Mouse (Mus musculus) kidney, embryonic 15.5 days (tissue): ENCODE data around the gene Bach2. TPM values are rescaled to one million over a fixed set of nuclear protein-coding genes. Genes with fewer than 3 reads are reported as not detected.
A peak's percentile ranks its signal among the peaks of the same experiment; 100 is the strongest.

Source experiments
- ATAC-seq: fragments of 200-750 bp; cut with Nextera tagmentation; replicated peaks from 2 replicates; pipeline ENCODE4 v1.8.0; 2017; ENCODE audit warnings: moderate TSS enrichment; ENCODE audit not compliant: low FRiP score
- H3K27ac ChIP-seq: fragments of 300-500 bp; sonication (generic); 2 replicates; pipeline ENCODE4 v1.5.1; 2015; ENCODE audit warnings: mild to moderate bottlenecking, inconsistent platforms
- H3K27me3 ChIP-seq: fragments of 300-500 bp; sonication (generic); 2 replicates; pipeline ENCODE4 v1.6.1; 2015; ENCODE audit warnings: inconsistent platforms
- H3K36me3 ChIP-seq: fragments of 300-500 bp; sonication (generic); 2 replicates; pipeline ENCODE4 v1.6.1; 2015; ENCODE audit warnings: inconsistent platforms
- H3K4me1 ChIP-seq: fragments of 300-500 bp; sonication (generic); 2 replicates; pipeline ENCODE4 v1.6.1; 2015; ENCODE audit warnings: inconsistent platforms
- H3K4me2 ChIP-seq: fragments of 300-500 bp; sonication (generic); 2 replicates; pipeline ENCODE4 v1.6.1; 2015; ENCODE audit warnings: moderate library complexity, mild to moderate bottlenecking, inconsistent platforms
- H3K4me3 ChIP-seq: fragments of 300-500 bp; sonication (generic); replicated peaks from 2 replicates; pipeline ENCODE4 v1.5.1; 2015; ENCODE audit warnings: mild to moderate bottlenecking, inconsistent platforms
- H3K9ac ChIP-seq: fragments of 300-500 bp; sonication (generic); 2 replicates; pipeline ENCODE4 v1.6.1; 2015; ENCODE audit warnings: mild to moderate bottlenecking, inconsistent platforms
- H3K9me3 ChIP-seq: fragments of 300-500 bp; sonication (generic); replicated peaks from 2 replicates; pipeline ENCODE4 v1.6.1; 2016; ENCODE audit warnings: inconsistent platforms
- WGBS: fragments of 180-500 bp; shearing (Covaris S2); methylation state at CpG from one replicate; pipeline ENCODE4 v1.1.7; 2015; ENCODE audit warnings: mixed read lengths; 5-methylcytosine and 5-hydroxymethylcytosine counted together
- polyA plus RNA-seq: library from polyadenylated mRNA; unstranded; fragments of >200 nt; fragmentation: Nextera tagmentation; extraction: Ambion mirVana; gene quantifications from 2 replicates; pipeline ENCODE4 v1.2.1, GENCODE M21; 2015

The Bach2 gene
- polyA plus RNA-seq, 1 experiment from 2014 or later = 8.8 TPM

- Histone ChIP-seq H3K27me3 (no peaks in the 10 kb centered on the region), H3K9me3 (no peaks in the 10 kb centered on the region), H3K36me3 (no peaks in the 10 kb centered on the region), H3K4me2 (no peak overlapping the region), H3K9ac (no peak overlapping the region), H3K27ac (no peak overlapping the region), H3K4me3 (no peak overlapping the region), H3K4me1 (no peaks in the 10 kb centered on the region)
- 11% methylated on average over 9 of the region's 9 CpGs for WGBS
- no peak for ATAC-seq
These were observed 348.0 kb downstream of the Bach2 start for GRCm38 (mm10) chr4:32586596-32586995.

- H3K9me3 ChIP-seq = no peaks in the 10 kb centered on the region
- H3K4me1 ChIP-seq = no peaks in the 10 kb centered on the region
- H3K27me3 ChIP-seq = no peaks in the 10 kb centered on the region
- no peak overlapping the region for H3K4me2 ChIP-seq
- no peaks in the 10 kb centered on the region for H3K36me3 ChIP-seq
- no peak overlapping the region for H3K4me3 ChIP-seq
- ATAC-seq = no peak
- no peak overlapping the region for H3K27ac ChIP-seq
- 83% methylated on average over 5 of the region's 5 CpGs for WGBS
- H3K9ac ChIP-seq = no peak overlapping the region
These were observed 348.9 kb downstream of the Bach2 start for GRCm38 (mm10) chr4:32587543-32587942.

GRCm38 (mm10) chr4:32588237-32588636 lies 349.6 kb downstream of the Bach2 start:
- Histone ChIP-seq H3K4me1 (no peaks in the 10 kb centered on the region), H3K9ac (no peak overlapping the region), H3K27ac (no peak overlapping the region), H3K4me3 (no peak overlapping the region), H3K9me3 (no peaks in the 10 kb centered on the region), H3K4me2 (no peak overlapping the region), H3K36me3 (no peaks in the 10 kb centered on the region), H3K27me3 (no peaks in the 10 kb centered on the region)
- no peak for ATAC-seq
- WGBS = 84% methylated on average over 6 of the region's 6 CpGs

GRCm38 (mm10) chr4:32601135-32601534 lies 362.5 kb downstream of the Bach2 start:
- Histone ChIP-seq H3K36me3 (no peaks in the 10 kb centered on the region), H3K4me1 (no peaks in the 10 kb centered on the region), H3K9ac (no peak overlapping the region), H3K27ac (no peak overlapping the region), H3K27me3 (no peaks in the 10 kb centered on the region), H3K4me3 (no peak overlapping the region), H3K4me2 (no peak overlapping the region), H3K9me3 (no peaks in the 10 kb centered on the region)
- no peak for ATAC-seq
- 25% methylated on average over 12 of the region's 12 CpGs for WGBS

GRCm38 (mm10) chr4:32602660-32603059 lies 364.1 kb downstream of the Bach2 start, which contains the start of gene Gja10:
Gene Gja10, minus strand, starts transcription at chr4:32602760.
- no peak within 1 kb of the TSS for H3K4me2 ChIP-seq
- H3K27me3 ChIP-seq = peaks cover 5% of the 10 kb centered on the region; the same call in 1 of the 2 replicates
- no peak for ATAC-seq
- no peaks in the 10 kb centered on the region for H3K36me3 ChIP-seq
- 64% methylated on average over 3 of the region's 3 CpGs for WGBS
- no peaks in the 10 kb centered on the region for H3K4me1 ChIP-seq
- no peak within 1 kb of the TSS for H3K4me3 ChIP-seq
- H3K27ac ChIP-seq = no peak within 1 kb of the TSS
- no peaks in the 10 kb centered on the region for H3K9me3 ChIP-seq
- H3K9ac ChIP-seq = no peak within 1 kb of the TSS

- Histone ChIP-seq H3K27me3 (no peaks in the 10 kb centered on the region), H3K9me3 (no peaks in the 10 kb centered on the region), H3K4me3 (peak within 1 kb of the TSS; percentile 96), H3K9ac (peak within 1 kb of the TSS; percentile 92), H3K27ac (peak within 1 kb of the TSS; percentile 90), H3K4me1 (peaks cover 21% of the 10 kb centered on the region), H3K4me2 (peak within 1 kb of the TSS; percentile 71), H3K36me3 (0 out of 2 replicates have a peak, but pooled peaks cover 7% of the 10 kb centered on the region)
- ATAC-seq = peak; percentile 100
- WGBS = under 1% methylated on average over 67 of the region's 67 CpGs
These were observed 376.7 kb downstream of the Bach2 start, which contains the start of gene Casp8ap2 for GRCm38 (mm10) chr4:32615034-32615881. Gene Casp8ap2, plus strand, starts transcription at chr4:32615451.

GRCm38 (mm10) chr4:32621637-32622036 lies 383.0 kb downstream of the Bach2 start:
- peaks cover 12% of the 10 kb centered on the region for H3K4me1 ChIP-seq

More at GRCm38 (mm10) chr4:32621637-32622036, 383.0 kb downstream of the Bach2 start:
- Histone ChIP-seq H3K27ac (no peak overlapping the region), H3K9ac (no peak overlapping the region), H3K4me3 (no peak overlapping the region), H3K4me2 (no peak overlapping the region), H3K36me3 (peaks cover 20% of the 10 kb centered on the region), H3K9me3 (no peaks in the 10 kb centered on the region), H3K27me3 (no peaks in the 10 kb centered on the region)
- ATAC-seq = no peak
